Comparison of ENCODE assay signal across 9 mouse cellular contexts in genomic region chr7:141046931-141047580, GRCm38 (mm10). TPM values are rescaled to one million over a fixed set of nuclear protein-coding genes. Genes with fewer than 3 reads are reported as not detected.
A peak's percentile ranks its signal among the peaks of the same experiment; 100 is the strongest.
DNase-seq lines count a peak whose midpoint lies in the region; ATAC-seq and TF ChIP-seq lines count a peak whose summit lies in the region.
"Had no signal": no experiment of that assay in that cellular context is flagged by ENCODE, and none has a peak within 500 bp of the region (broad histone marks: within the 10 kb centered on the region; RNA-seq: fewer than 3 reads in every experiment).

No protein-coding gene starts in this region.

- 72% methylated on average over 6 of the region's 6 CpGs for WGBS in hindbrain, embryonic 14.5 days
- WGBS in liver, embryonic 14.5 days (ENCODE audit: insufficient replicate concordance): 9% methylated on average over 6 of the region's 6 CpGs
- WGBS in stomach, embryonic 15.5 days: 52% methylated on average over 6 of the region's 6 CpGs

- no peak overlapping the region for H3K4me3 ChIP-seq in layer of hippocampus, adult 2 months
- H3K4me3 ChIP-seq in embryonic fibroblast, embryonic 13.5 days (ENCODE audit: insufficient read depth, low read length): no peak overlapping the region
- H3K4me3 ChIP-seq in hindbrain, embryonic 14.5 days (replicated peaks; ENCODE audit: low read length): no peak overlapping the region
- no peak overlapping the region for H3K4me3 ChIP-seq in liver, embryonic 14.5 days (ENCODE audit: insufficient read depth in 1 of 2, low read depth in 2 of 2, low read length in 2 of 2)
- H3K4me3 ChIP-seq in stomach, embryonic 15.5 days (replicated peaks): no peak overlapping the region

- no peak overlapping the region for H3K9ac ChIP-seq in hindbrain, embryonic 14.5 days
- H3K9ac ChIP-seq in liver, embryonic 14.5 days (replicated peaks): peak overlapping the region; percentile 9
- no peak overlapping the region for H3K9ac ChIP-seq in stomach, embryonic 15.5 days

- H3K4me2 ChIP-seq in hindbrain, embryonic 14.5 days (replicated peaks): peak overlapping the region; percentile 94; the same call in 1 of the 2 replicates
- H3K4me2 ChIP-seq in liver, embryonic 14.5 days (ENCODE audit: low read depth): peak overlapping the region; percentile 88
- H3K4me2 ChIP-seq in stomach, embryonic 15.5 days: peak overlapping the region; percentile 36; the same call in 1 of the 2 replicates

- no peaks in the 10 kb centered on the region for H3K36me3 ChIP-seq in hindbrain, embryonic 14.5 days (replicated peaks; ENCODE audit: control insufficient read depth, insufficient read depth)
- H3K36me3 ChIP-seq in liver, embryonic 14.5 days (replicated peaks; ENCODE audit: control insufficient read depth, insufficient read depth, low read depth): no peaks in the 10 kb centered on the region
- no peaks in the 10 kb centered on the region for H3K36me3 ChIP-seq in stomach, embryonic 15.5 days

- TF ChIP-seq EP300 in liver, embryonic 14.5 days (IDR thresholded peaks at IDR 0.05; ENCODE audit: low read depth): peak; percentile 71

- H3K27ac ChIP-seq in layer of hippocampus, adult 2 months: peak overlapping the region; percentile 81
- peak overlapping the region; percentile 99 for H3K27ac ChIP-seq in embryonic fibroblast, embryonic 13.5 days (ENCODE audit: insufficient read depth, low read length)
- peak overlapping the region; percentile 58 for H3K27ac ChIP-seq in hindbrain, embryonic 14.5 days
- peak overlapping the region; percentile 15 for H3K27ac ChIP-seq in liver, embryonic 14.5 days
- peak overlapping the region; percentile 88 for H3K27ac ChIP-seq in stomach, embryonic 15.5 days

- TF ChIP-seq CTCF in layer of hippocampus, adult 2 months (conservative IDR thresholded peaks at IDR 0.05): no peak
- TF ChIP-seq CTCF in embryonic fibroblast, embryonic 13.5 days (IDR thresholded peaks at IDR 0.05; ENCODE audit: borderline replicate concordance, insufficient read depth, low read length): no peak
- TF ChIP-seq CTCF in liver, embryonic 14.5 days (IDR thresholded peaks at IDR 0.05; ENCODE audit: low read depth): no peak

- no peaks in the 10 kb centered on the region for H3K9me3 ChIP-seq in hindbrain, embryonic 14.5 days (ENCODE audit: control insufficient read depth, low read length)
- no peaks in the 10 kb centered on the region for H3K9me3 ChIP-seq in liver, embryonic 14.5 days (ENCODE audit: control insufficient read depth, low read length)
- no peaks in the 10 kb centered on the region for H3K9me3 ChIP-seq in stomach, embryonic 15.5 days

- no peaks in the 10 kb centered on the region for H3K27me3 ChIP-seq in hindbrain, embryonic 14.5 days (ENCODE audit: control insufficient read depth, insufficient read depth, low read length)
- no peaks in the 10 kb centered on the region for H3K27me3 ChIP-seq in liver, embryonic 14.5 days (ENCODE audit: control insufficient read depth, insufficient read depth, low read length)
- H3K27me3 ChIP-seq in stomach, embryonic 15.5 days (replicated peaks): no peaks in the 10 kb centered on the region

- ATAC-seq in hindbrain, embryonic 14.5 days (ENCODE audit: low FRiP score): no peak
- peak; percentile 71 for ATAC-seq in liver, embryonic 14.5 days (ENCODE audit: insufficient read depth)
- no peak for ATAC-seq in stomach, embryonic 15.5 days (ENCODE audit: insufficient read depth, low FRiP score, low read depth)
- no peak for ATAC-seq in frontal cortex, adult (ENCODE audit: low TSS enrichment)

- TF ChIP-seq POLR2A in embryonic fibroblast, embryonic 13.5 days (IDR thresholded peaks at IDR 0.05; ENCODE audit: low read depth, low read length): peak; percentile 61

- peaks cover 15% of the 10 kb centered on the region for H3K4me1 ChIP-seq in embryonic fibroblast, embryonic 13.5 days (ENCODE audit: control insufficient read depth, insufficient read depth, low read length)
- H3K4me1 ChIP-seq in hindbrain, embryonic 14.5 days (replicated peaks; ENCODE audit: control insufficient read depth, insufficient read depth, low read length): peaks cover 6% of the 10 kb centered on the region
- peaks cover 35 to 41% of the 10 kb centered on the region in 2 experiments for H3K4me1 ChIP-seq in liver, embryonic 14.5 days (replicated peaks; ENCODE audit: control insufficient read depth in 2 of 2, insufficient read depth in 2 of 2, low read length in 1 of 2)
- H3K4me1 ChIP-seq in stomach, embryonic 15.5 days: peaks cover 22% of the 10 kb centered on the region; the same call in 1 of the 2 replicates

- DNase-seq in layer of hippocampus, adult 2 months (ENCODE audit: low spot score in 2 of 2): no peak
- DNase-seq in layer of hippocampus, adult 8-10 months (ENCODE audit: low spot score in 2 of 2): no peak
- no peak for DNase-seq in hindbrain, embryonic 14.5 days (ENCODE audit: low spot score)
- peak; percentile 52 to 59 (median 56) for DNase-seq in liver, embryonic 14.5 days (ENCODE audit: low read depth in 3 of 3, low spot score in 3 of 3)
- DNase-seq in retina, embryonic 14.5 days (ENCODE audit: low spot score): no peak

RNA-seq across cellular contexts. Expression of gene B4galnt4, which starts 13.8 kb away (rescaled TPM):
- total RNA-seq in layer of hippocampus, adult 2 months (2021): 100 to 1,000 TPM in 1 of 2 experiments, 10 to 100 TPM in 1; 93.4 to 101 TPM
- 10 to 100 TPM; 72.5 to 87.3 (median 78.8) TPM for total RNA-seq in layer of hippocampus, adult 8-10 months (2022)
- 0.53 and 1.6 TPM in 2 replicates for polyA plus RNA-seq in embryonic fibroblast, embryonic 13.5 days (2011; ENCODE audit: insufficient read length, low read depth, missing spikeins)
- 38.4 and 41.5 TPM in 2 replicates for polyA plus RNA-seq in hindbrain, embryonic 14.5 days (2014; fragmentation: Nextera tagmentation; extraction: Ambion mirVana)
- polyA plus RNA-seq in liver, embryonic 14.5 days (2012; rRNA removed): 0.64 and 0.84 TPM in 2 replicates
- polyA plus RNA-seq in liver, embryonic 14.5 days (2014; fragmentation: Nextera tagmentation; extraction: Ambion mirVana): 0.39 and 0.68 TPM in 2 replicates
- 7.0 and 9.2 TPM in 2 replicates for polyA plus RNA-seq in stomach, embryonic 15.5 days (2015; fragmentation: Nextera tagmentation; extraction: Ambion mirVana)

RNA-seq across cellular contexts. Expression of gene Gm17387, which starts 18.1 kb away (rescaled TPM):
- total RNA-seq in layer of hippocampus, adult 2 months (2021): not detected
- total RNA-seq in layer of hippocampus, adult 8-10 months (2022): not detected
- not detected in 2 replicates for polyA plus RNA-seq in embryonic fibroblast, embryonic 13.5 days (2011; ENCODE audit: insufficient read length, low read depth, missing spikeins)
- polyA plus RNA-seq in hindbrain, embryonic 14.5 days (2014; fragmentation: Nextera tagmentation; extraction: Ambion mirVana): not detected in 2 replicates
- polyA plus RNA-seq in liver, embryonic 14.5 days (2012; rRNA removed): not detected in 2 replicates
- polyA plus RNA-seq in liver, embryonic 14.5 days (2014; fragmentation: Nextera tagmentation; extraction: Ambion mirVana): not detected in 2 replicates
- polyA plus RNA-seq in stomach, embryonic 15.5 days (2015; fragmentation: Nextera tagmentation; extraction: Ambion mirVana): not detected in 2 replicates
- total RNA-seq: adrenal gland, postnatal 36 days had no signal

RNA-seq across cellular contexts. Expression of gene Ifitm6, which starts 29.3 kb away (rescaled TPM):
- not detected for total RNA-seq in layer of hippocampus, adult 2 months (2021)
- total RNA-seq in layer of hippocampus, adult 8-10 months (2022): 1 to 10 TPM in 1 of 4 experiments, not detected in 3; 1.1 TPM
- polyA plus RNA-seq in embryonic fibroblast, embryonic 13.5 days (2011; ENCODE audit: insufficient read length, low read depth, missing spikeins): not detected in 2 replicates
- polyA plus RNA-seq in hindbrain, embryonic 14.5 days (2014; fragmentation: Nextera tagmentation; extraction: Ambion mirVana): 0.95 and 1.1 TPM in 2 replicates
- 8.3 and 9.2 TPM in 2 replicates for polyA plus RNA-seq in liver, embryonic 14.5 days (2012; rRNA removed)
- 6.0 and 9.6 TPM in 2 replicates for polyA plus RNA-seq in liver, embryonic 14.5 days (2014; fragmentation: Nextera tagmentation; extraction: Ambion mirVana)
- polyA plus RNA-seq in stomach, embryonic 15.5 days (2015; fragmentation: Nextera tagmentation; extraction: Ambion mirVana): 7.6 and 8.1 TPM in 2 replicates

RNA-seq across cellular contexts. Expression of gene Pkp3, which starts 31.0 kb away (rescaled TPM):
- total RNA-seq in layer of hippocampus, adult 2 months (2021): not detected
- not detected for total RNA-seq in layer of hippocampus, adult 8-10 months (2022)
- polyA plus RNA-seq in embryonic fibroblast, embryonic 13.5 days (2011; ENCODE audit: insufficient read length, low read depth, missing spikeins): not detected in 2 replicates
- not detected in 2 replicates for polyA plus RNA-seq in hindbrain, embryonic 14.5 days (2014; fragmentation: Nextera tagmentation; extraction: Ambion mirVana)
- polyA plus RNA-seq in liver, embryonic 14.5 days (2012; rRNA removed): 0.33 and 0.51 TPM in 2 replicates
- polyA plus RNA-seq in liver, embryonic 14.5 days (2014; fragmentation: Nextera tagmentation; extraction: Ambion mirVana): 0.36 and 0.80 TPM in 2 replicates
- 38.4 and 47.2 TPM in 2 replicates for polyA plus RNA-seq in stomach, embryonic 15.5 days (2015; fragmentation: Nextera tagmentation; extraction: Ambion mirVana)

RNA-seq across cellular contexts. Expression of gene Ifitm3, which starts 36.5 kb away (rescaled TPM):
- 10 to 100 TPM in 1 of 2 experiments, 1 to 10 TPM in 1; 9.6 to 13.9 TPM for total RNA-seq in layer of hippocampus, adult 2 months (2021)
- total RNA-seq in layer of hippocampus, adult 8-10 months (2022): 10 to 100 TPM in 3 of 4 experiments, 1 to 10 TPM in 1; 9.0 to 40.6 (median 20.8) TPM
- 1,040 and 1,188 TPM in 2 replicates for polyA plus RNA-seq in embryonic fibroblast, embryonic 13.5 days (2011; ENCODE audit: insufficient read length, low read depth, missing spikeins)
- 28.3 and 45.1 TPM in 2 replicates for polyA plus RNA-seq in hindbrain, embryonic 14.5 days (2014; fragmentation: Nextera tagmentation; extraction: Ambion mirVana)
- polyA plus RNA-seq in liver, embryonic 14.5 days (2012; rRNA removed): 27.8 and 30.8 TPM in 2 replicates
- 61.5 and 73.5 TPM in 2 replicates for polyA plus RNA-seq in liver, embryonic 14.5 days (2014; fragmentation: Nextera tagmentation; extraction: Ambion mirVana)
- polyA plus RNA-seq in stomach, embryonic 15.5 days (2015; fragmentation: Nextera tagmentation; extraction: Ambion mirVana): 368 and 413 TPM in 2 replicates

Comparison
In these comparisons a context has a peak if more than half of its experiments do, and no peak if none do; other contexts are left out.
1. DNase-seq: peak in liver, embryonic 14.5 days (3 of 3); none in layer of hippocampus, adult 2 months (0 of 2), layer of hippocampus, adult 8-10 months (0 of 2), hindbrain, embryonic 14.5 days (single experiment) and retina, embryonic 14.5 days (single experiment).
2. H3K27ac ChIP-seq: peak in every context shown above with its lines; median percentile 99 in embryonic fibroblast, embryonic 13.5 days; 88 in stomach, embryonic 15.5 days; 81 in layer of hippocampus, adult 2 months; 58 in hindbrain, embryonic 14.5 days; 15 in liver, embryonic 14.5 days.
3. H3K4me2 ChIP-seq: peak in every context shown above with its lines; median percentile 94 in hindbrain, embryonic 14.5 days; 88 in liver, embryonic 14.5 days; 36 in stomach, embryonic 15.5 days.